Mouse (Mus musculus) B cell, adult 2 months (primary cell): ENCODE results near the gene Fam19a1.

Experiments
- DNase-seq, 2 experiments: peaks; one replicate each; pipeline ENCODE4 v3.0.0; 2022

Gene Fam19a1

DNA sequence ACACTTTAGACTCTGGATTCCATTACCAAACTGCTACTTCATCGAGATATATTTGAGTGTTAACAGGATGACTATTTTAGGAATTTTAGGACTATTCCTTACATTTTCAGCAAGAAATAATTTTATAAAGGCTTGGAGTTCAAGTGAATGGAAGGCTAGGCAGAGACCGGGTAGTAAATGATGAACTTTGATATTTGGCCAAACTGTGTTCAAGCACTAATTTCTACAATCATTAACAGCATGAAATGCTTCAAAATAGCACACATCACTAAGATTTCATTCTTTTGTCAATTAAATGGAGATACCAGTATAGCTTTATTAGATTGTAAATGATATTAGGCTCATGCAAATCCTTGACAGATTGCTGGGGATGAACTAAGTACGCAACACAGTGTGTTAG, 329.0 kb downstream of the Fam19a1 start:
- DNase-seq = no peak

DNA sequence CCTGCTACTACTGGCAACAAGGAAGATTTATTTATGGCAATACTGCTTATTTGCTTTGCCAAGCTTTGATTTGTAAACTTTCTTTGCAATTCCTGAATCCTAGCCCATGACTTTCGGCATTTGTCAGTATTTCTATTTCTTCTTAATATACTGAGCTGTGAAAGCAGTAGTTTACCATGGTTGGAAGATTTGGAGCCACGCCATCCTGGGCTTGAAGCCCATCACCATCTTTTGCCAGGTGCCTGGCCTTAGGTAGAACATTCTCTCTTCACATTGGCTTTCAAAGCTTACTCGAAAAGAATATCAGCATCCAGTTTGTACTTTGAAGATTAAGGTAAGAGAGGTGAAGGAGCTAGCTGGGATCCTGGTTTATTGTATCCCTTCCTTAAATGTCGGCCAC, 334.5 kb downstream of the Fam19a1 start:
- DNase-seq = no peak

DNA sequence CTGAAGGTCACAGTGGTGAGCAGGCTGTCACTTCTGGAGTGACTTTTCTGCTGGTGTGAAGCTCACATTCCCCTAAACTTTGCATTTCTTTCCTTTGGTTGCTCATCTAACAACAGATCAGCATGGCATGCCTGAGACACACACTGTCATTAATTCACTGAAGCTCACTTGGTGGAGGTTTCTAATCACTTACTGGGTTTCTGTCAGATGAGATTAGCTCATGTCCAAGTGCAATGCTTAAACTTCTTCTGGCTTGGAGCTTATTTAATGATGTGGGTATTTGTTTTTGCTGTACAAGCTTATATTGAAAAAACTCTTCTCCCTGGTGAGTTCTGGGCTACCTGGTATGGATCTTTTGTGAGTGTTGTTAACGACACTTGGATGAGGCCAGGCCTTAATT, 343.3 kb downstream of the Fam19a1 start:
- DNase-seq = no peak

DNA sequence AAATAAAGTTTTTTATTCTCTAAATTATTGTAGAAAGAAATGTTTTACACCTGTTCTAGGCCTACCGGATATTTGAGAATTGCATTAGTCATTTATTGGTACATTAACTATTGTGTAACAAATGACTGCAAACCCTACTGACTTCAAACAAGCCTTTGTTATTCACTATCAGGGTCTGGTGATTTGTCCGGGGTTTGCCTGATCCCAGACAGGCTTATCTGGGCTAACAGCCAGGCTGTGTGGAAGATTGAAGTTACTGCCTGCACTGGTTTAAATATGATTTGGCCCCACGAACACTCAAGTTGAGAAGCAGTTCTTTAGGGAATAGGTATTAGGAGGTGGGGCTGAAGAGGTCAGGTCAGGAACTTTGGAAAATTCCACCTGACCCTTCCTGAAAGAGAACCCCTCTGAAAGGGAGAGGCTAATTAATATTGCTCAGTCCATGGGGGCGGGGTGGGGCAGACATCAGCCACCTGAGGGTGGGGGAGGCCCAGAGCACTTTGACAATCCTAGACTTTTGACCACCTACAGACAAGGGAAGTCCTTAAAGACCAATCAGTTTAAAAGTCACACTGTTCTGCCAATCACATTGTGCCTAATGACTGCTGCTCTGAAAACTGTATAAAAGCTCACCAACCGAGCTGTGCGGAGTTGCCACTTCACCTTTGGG, 344.8 kb downstream of the Fam19a1 start:
- DNase-seq = no peak

DNA sequence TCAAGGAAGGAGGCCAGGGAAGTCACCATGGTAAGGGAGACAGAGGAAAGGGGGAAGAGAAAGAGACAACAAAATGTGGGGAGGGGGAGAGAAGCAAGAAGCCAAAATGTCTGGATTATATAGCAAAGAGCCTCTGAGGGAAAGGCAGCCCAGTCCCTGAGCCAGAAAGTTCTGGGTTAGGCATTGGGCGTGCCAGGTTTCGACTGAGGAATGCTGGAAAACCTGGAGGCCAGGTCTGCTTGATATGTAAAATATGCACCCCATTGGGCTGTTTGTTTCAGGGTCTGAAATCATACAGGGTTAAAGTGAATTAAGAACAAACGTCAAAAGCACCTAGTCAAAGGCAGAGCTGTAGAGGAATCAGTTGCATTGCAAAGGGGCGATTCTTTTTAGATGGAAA, 346.1 kb downstream of the Fam19a1 start:
- no peak for DNase-seq

DNA sequence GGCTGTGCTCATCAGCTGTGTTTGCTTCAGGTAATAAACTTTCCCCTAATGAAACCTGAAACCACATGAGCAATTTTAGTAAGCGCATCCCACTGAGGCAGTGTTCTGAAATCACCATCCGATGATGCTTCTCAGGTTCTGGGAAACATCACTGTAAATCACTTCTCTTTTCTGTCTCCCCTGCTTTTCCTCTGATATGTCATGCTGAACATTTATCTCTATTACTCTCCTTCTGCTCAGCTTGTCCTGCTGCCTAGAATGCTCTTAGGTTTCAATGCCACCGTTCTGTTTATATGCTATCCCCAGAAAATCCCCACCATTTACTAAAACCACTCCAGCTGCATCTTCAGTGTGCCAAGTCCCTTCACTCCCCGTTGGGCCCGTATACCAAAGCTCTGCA, 386.5 kb downstream of the Fam19a1 start:
- no peak for DNase-seq

DNA sequence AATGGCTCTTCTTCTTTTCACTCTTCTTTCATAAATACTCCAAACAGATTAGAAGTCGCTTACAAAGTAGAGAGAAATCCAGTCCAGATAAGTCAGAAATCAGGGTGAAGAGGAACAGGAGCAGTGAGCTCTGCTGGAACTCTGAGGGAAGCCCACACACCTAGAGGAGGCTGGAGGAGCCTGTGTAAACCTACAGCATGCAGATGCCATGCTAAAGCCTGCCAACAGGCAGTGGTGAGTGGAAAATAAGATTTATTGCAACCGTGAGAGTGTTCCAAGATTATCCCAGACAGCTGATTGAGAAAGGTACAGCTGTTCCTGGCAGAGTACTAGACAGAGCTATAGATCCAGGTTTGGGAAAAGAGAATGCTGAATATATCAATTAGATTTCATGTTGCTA, 428.6 kb downstream of the Fam19a1 start:
- no peak for DNase-seq

DNA sequence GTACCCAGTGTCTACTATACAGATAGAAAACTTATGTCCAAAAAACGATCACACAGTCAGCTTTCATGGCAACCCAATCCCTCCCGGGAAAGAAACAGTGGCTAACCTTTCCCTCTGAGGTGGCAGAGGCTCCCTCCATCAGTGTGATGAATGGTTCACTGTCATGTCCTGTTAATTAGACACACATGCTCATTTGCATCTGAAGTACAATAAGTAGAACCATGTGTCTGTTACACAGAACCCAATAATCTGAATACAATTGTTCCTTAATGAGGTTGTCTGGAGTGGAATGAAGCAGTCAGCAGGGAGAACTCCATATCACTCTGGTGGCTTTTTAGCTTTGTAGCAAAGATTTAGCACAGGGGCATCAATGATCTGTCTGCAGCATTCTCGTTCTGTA, 431.9 kb downstream of the Fam19a1 start:
- no peak for DNase-seq

DNA sequence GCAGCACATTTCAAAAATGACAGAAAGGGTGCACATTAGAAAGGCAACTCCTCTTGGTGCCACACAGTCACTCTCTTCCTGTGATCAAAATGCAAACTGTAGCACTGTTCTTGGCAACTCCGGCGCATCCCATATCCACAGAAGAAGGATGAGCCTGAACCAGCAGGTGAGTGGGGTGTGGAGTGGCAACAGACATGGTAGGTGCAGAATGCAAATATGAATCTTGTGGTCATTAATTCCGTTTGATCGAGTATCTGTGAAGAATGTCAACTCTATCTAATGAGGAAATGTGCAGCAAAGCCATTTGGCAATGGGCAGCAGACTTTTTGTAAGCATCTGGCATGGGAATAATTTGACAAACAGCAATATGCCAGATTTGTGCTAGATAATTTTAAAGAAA, 437.5 kb downstream of the Fam19a1 start:
- no peak for DNase-seq

DNA sequence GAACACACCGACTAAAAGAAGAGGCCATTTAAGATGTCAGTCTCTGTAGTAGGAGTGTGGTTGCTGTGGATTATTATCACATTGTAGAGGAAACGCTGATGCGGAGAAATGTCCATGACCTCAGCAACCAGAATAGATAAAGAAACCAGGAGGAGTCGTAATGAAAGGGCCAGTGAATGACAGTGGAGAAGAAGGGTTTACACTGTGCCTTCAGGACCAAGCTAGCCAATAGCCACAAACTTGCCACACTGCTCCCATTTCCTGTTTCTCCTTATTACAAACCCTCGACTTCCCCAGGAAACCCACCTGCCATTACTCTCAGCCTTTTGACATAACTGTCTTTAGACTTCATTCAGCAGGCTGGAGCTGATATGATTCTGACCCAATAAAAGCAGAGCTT, 465.7 kb downstream of the Fam19a1 start:
- no peak for DNase-seq

DNA sequence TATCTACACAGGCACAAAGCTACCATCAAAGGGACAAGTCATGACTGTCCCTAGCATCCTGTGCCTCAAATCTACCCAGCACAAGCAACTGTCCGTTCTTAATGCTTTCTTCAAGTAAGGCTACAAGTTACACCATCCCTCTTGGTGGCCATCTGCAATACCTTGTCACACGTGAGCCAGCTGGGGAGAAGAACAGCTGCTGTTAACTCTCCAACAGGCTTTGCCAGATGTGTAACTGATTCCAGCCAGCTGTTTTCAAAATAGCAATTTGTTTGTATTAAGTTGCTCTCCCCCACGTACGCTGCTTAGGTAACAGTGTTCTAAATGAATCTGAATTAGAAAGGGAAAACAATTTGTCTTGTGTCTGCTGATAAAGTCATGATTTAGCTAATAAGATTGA, 467.8 kb downstream of the Fam19a1 start:
- no peak for DNase-seq

DNA sequence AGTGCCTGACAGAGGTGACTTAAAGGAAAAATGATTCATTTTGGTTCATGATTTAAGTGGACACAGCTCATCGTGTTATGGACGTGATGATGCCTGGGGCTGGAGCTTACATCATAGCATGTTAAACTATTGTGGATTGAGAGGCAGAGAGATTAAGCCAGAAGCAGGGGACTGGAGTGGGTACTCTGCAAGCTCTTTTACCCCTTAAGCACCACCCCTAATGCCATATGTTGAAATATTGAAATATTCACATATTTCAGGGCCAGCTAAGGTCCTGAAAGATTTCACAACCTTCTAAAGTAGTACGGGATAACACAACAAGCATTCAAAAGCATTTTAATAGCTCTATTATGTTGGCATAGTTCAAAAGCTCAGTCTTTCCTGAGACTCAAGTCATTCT, 468.2 kb downstream of the Fam19a1 start:
- DNase-seq = no peak

DNA sequence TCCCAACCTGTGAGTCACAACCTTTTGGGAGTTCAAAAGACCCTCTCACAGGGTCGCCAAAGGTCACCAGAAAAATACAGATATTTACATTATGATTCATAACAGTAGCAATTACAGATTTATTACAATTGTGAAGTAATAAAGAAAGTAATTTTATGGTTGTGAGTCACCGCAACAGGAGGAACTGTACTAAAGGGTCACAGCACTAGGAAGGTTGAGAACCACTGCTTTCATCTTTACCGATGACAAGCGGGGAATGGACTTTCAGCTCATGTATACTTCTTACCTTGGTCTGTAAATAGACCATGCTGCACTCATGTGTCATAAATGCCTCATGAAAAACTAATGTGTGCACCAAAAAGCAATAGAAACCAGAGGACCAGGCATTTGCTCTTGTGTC, 474.5 kb downstream of the Fam19a1 start:
- no peak for DNase-seq

DNA sequence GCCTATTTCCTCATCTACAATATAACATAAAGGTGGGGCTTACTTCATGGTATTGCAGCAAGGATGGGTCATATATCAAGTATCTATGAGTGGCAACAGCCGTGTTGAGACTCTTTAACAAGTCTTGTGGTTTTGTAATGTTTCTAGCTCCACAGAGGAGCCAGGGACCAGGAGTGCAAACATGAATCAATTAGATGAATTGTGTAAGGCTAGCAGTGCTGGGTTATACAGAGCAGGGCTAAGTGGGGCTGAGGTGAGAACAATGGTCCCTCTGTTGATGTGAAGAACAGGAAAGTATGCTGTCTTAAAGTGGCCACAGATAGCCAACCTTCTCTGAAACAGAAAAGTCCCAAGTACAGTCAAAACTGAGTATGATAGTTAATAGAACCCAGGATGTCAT, 480.1 kb downstream of the Fam19a1 start:
- DNase-seq = no peak

DNA sequence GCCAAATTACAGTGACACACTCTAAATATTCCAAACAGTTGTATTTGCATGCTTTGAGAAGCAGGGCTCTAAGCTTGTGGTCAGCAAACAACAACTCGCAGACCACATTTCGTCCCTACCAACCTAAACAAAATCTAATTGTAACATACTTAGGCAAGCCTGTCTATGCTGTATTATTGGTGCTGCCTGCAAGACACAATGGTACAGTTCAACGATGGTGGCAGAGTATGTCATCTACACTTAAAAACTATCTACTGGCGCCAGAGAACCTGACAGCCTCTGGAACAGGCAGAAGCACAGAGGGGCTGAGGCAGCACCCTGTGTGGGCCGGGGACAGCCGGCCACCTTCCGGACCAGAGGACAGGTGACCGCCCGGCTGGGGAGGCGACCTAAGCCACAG, 482.2 kb downstream of the Fam19a1 start:
- no peak for DNase-seq

DNA sequence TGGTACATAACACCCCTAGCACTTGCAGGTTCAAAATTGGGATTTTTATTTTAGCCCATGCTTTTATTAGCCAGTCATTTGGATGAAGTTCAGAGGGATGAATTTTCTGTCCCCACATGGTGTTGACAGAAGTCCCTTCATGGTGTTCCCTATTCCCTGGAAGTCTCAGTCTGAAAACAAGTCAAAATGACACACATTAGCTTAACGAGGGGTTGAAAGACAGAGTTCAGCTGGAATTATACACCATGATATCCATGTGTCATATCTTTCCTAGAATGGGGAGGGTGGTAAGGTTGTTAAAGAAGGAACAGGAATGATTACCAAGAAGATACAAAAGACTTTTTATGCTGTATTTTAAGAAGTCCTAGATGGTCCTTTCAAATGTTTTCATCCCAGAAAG, 511.2 kb downstream of the Fam19a1 start:
- DNase-seq = no peak

DNA sequence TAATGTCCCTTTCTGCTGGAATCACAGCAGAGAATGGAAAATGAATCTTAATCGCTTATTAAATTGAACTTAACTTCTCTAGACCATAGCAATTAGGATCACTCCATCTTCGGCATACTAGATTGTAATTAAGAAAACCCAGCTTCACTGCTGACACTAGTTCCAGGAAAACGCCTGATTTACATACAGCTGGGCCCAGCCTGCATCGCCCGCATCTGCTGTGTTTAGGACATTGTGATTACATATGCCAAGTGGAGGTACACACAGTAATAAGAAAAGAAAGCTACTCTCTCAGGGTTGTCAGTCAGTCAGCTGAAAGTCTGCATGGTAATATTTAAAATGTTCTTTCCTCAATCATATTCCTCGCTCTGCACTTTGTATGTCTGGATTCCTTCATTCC, 518.6 kb downstream of the Fam19a1 start:
- no peak for DNase-seq

DNA sequence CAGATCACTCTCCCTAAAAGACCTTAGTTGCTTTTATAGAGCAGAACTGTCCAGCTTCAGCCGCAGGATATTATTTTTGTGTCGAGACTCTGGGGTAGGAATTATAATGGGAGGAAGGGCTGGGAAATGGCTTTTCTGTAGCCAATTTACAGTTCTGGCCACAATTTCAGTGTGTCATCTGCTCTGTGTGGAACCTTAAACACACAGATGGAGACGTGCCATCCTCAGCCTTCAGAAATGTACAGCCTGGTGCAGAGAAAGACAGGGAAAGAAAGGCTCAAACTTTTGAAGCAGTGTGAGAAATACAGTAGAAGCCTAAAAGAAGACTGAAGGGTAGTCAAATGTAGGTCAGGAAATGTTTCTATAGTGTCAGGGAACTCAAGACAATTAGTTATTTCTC, 519.3 kb downstream of the Fam19a1 start:
- no peak for DNase-seq

DNA sequence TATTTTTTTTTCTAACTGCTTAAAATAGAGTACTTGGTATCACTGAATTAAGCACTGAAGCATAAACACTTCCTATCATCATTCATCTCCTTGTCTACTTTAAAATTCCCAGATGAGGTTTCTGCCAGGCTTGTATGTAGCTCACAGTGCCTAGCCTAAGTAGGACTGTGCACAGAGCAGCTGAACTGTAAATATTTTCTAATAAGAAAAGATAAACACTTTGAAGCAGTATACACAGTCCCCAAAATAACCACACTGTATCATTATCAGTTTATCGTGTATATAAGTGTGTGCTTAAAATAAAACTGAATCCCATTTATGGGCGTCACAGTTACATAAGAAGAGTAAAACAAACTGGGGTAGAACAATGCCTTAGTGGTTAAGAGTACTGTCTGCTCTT, 522.7 kb downstream of the Fam19a1 start:
- DNase-seq = no peak

DNA sequence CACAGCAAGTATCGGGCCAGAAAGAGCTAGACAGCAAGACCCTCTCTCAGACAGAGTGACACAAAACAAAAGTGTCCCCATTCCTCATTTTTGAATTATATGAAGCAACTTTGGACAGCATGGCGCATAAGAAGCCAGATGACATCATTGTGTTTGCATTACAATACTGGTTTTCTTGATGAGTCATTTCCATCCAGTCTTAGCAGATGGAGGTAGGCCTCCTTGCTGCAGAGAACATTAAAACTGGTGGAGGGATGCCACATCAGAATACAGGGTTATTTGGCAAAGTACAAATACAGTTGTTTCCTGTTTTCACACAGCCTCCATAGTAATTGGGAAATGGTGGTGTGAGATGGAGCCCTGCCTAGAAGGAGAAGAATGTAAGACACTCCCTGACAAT, 535.8 kb downstream of the Fam19a1 start:
- no peak for DNase-seq

DNA sequence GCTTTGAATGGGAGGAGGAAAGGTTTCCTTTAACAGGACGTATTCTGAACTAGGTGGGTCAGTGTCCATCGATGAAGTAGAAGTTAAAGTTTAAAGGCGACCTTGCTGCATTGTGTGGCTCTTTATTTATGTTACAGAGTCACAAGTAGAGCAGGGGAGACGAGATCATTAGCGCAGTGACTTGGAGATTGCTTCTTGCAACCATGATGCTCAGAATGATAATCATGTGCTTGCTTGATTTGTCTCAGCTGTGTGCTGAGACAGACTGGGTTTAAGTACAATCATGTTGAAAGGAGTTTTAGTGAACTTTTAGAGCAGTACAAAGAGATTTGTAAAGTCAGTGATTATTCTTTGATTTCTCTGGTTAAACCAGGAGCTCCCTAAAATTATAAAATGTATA, 536.3 kb downstream of the Fam19a1 start:
- DNase-seq = no peak

DNA sequence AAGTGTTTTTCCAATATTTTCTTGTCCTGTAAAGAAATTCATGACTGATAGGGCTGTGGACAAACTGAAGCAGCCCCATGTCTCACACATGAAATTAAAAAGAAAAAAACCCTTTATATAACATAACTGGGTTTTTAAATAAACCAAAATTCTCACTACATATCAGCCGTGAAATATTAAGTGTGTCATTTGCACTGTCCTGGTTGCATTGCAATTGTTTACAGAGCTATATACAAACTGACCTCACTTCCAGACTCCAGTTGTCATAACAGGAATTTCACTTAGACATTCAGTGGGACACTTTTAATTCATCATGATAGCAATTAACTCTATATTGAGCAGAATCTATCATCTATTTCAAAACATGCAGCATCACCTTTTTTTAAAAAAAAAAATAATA, 553.4 kb downstream of the Fam19a1 start:
- DNase-seq = no peak

DNA sequence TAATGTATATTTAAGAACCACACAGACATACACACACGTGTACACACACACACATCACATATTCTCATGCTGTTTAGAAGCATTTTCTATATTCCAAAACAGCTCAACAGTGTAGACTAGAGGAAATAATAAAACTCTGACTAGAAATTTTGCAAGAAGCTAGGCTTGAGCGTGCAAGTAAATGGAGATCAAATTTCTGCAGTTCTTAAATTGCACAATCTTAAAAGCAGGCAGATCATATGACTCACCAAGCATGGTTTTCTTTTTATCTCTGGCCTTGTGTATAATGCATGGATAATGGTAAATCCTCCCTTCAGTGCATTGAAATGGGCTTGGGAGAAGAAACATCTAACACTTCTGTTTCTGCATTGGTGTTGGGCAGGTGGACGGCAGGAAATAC, 564.9 kb downstream of the Fam19a1 start:
- DNase-seq = no peak
